Mouse (Mus musculus): ENCODE measurements at regions not wholly inside any gene's neighbourhood (a gene's known extent, or its start where the extent isn't known, plus 50 kb on each side); places are given as distances from the start of the nearest gene placed in this dataset.
A peak's percentile ranks its signal among the peaks of the same experiment; 100 is the strongest.

DNA sequence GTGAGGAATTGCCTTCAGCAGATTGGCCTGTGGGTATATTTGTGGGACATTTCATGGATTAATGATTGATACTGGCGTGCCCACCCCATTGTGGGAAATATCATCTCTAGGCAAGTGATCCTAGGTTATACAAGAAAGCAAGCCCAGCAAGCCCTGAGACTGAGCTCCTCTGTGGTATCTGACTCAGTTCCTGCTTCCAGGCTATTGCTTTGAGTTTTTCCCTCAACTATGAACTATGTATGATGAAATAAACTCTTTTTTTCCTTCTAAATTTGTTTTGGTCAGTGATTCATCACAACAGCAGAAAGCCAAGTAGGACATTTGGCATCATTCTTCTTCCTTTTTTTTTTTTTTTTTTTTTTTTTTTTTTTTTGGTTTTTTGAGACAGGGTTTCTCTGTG lies 119.8 kb downstream of the Tbr1 start:
- DNase-seq (ENCODE audit: low read depth, low spot score), result no peak

- DNase-seq (ENCODE audit: low read depth, low spot score), result no peak
Measured at GRCm38 (mm10) chr2:61938296-61938695, 108.0 kb upstream of the Slc4a10 start.

GRCm38 (mm10) chr2:61965916-61966315 lies 80.3 kb upstream of the Slc4a10 start:
- DNase-seq (ENCODE audit: low read depth, low spot score), result no peak

GRCm38 (mm10) chr2:61967724-61968123 lies 78.5 kb upstream of the Slc4a10 start:
- no peak for DNase-seq (ENCODE audit: low read depth, low spot score)

DNA sequence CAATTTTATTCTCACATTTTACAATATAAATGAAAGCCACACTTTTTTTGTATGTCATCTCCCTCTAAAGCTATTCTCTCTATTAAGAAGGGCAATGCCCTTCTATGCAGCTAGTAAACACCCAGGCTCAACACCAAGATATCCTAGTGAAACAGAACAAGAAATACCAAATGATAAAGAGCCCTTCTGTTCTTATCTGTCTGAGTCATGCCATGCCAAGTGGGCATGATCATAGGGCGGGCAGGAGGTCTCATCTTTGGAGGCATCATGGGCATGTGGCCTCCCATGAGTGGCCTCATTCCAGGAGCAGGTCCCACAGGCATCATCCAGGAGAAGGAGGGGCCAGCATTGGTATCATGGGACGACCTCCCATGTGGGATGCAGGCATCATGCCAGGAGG lies 76.2 kb upstream of the Slc4a10 start:
- DNase-seq (ENCODE audit: low read depth, low spot score), result no peak

DNA sequence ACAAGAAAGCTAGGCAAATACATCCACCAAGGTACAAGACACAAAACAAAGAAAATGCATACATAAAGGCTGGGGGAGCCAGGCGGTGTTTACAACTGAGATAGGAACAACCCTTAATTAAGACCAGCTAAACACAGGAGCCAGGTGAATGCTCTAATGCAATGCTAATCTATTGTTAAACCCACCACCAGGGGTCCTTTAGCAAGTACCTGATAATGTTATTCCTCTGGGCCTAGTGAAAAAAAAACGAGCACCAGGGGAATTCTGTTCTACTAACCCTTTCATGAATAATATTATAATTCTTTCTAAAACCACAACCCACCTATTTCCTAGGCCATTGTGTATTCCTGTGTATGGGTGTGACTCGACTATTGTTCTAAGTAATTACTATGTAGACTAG lies 61.5 kb upstream of the Slc4a10 start:
- DNase-seq (ENCODE audit: low read depth, low spot score), result peak; percentile 81

GRCm38 (mm10) chr2:61986967-61987550 lies 59.2 kb upstream of the Slc4a10 start:
- DNase-seq (ENCODE audit: low read depth, low spot score), result no peak
